Mouse (Mus musculus) ES-E14 (cell line): ENCODE measurements at regions not wholly inside any gene's neighbourhood (a gene's known extent, or its start where the extent isn't known, plus 50 kb on each side); places are given as distances from the start of the nearest gene placed in this dataset.
"Not testable (repeated sequence)": the region's sequence is repeated elsewhere in the genome, so short reads cannot be mapped to it uniquely, and the experiment has no call there.

Source experiments
- CHD2 ChIP-seq: IDR thresholded peaks from 2 replicates; pipeline ENCODE4 v1.6.1; 2014; ENCODE audit warnings: mild to moderate bottlenecking, low read depth, low read length, inconsistent platforms
- MAFK ChIP-seq: IDR thresholded peaks from 2 replicates; pipeline ENCODE4 v1.6.1; 2014; ENCODE audit warnings: mild to moderate bottlenecking, low read depth, low read length, inconsistent platforms; ENCODE audit not compliant: insufficient read depth
- ZC3H11A ChIP-seq: IDR thresholded peaks from 2 replicates; pipeline ENCODE4 v1.6.1; 2012; ENCODE audit warnings: low read depth, mild to moderate bottlenecking, inconsistent platforms, low read length, borderline replicate concordance
- ZNF384 ChIP-seq: IDR thresholded peaks from 2 replicates; pipeline ENCODE4 v1.6.1; 2012; ENCODE audit warnings: low read depth, low read length, inconsistent platforms

DNA sequence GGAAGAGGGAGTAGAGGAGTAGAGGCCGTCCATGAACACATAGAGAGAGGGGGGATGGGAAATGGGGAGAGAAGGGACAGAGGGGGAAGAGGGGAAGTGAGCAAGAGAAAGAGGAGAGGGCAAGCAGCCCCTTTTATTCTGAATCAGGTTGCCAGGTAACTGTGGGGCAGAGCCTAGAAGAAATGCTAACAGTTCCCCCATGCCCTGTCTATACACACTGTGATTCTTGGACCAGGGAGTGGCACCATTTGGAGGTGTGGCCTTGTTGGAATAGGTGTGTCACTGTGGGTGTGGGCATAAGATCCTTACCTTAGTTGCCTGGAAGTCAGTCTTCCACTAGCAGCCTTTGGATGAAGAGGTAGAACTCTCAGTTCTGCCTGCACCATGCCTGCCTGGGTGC, 154.5 kb upstream of the Tacr1 start:
- TF ChIP-seq CHD2, ZC3H11A, ZNF384, MAFK: not testable (repeated sequence)
